Mouse (Mus musculus) spleen, adult 2 months (tissue): ENCODE results near the gene Timd2. TPM values are rescaled to one million over a fixed set of nuclear protein-coding genes. Genes with fewer than 3 reads are reported as not detected.
"Not testable (repeated sequence)": the region's sequence is repeated elsewhere in the genome, so short reads cannot be mapped to it uniquely, and the experiment has no call there.

Experiments
- DNase-seq, 2 experiments: peaks; one replicate each; pipeline versions ENCODE4 v3.0.0 to v3.0.0-alpha.2; 2012 to 2021; ENCODE audit warnings: low spot score in 2 of 2, low read depth in 1 of 2
- H3K27ac ChIP-seq: fragments of 200-500 bp; 2 replicates; pipeline ENCODE4 v1.5.1; 2012; ENCODE audit warnings: low read length, inconsistent platforms; ENCODE audit not compliant: insufficient read depth
- H3K27me3 ChIP-seq: fragments of 200-500 bp; 2 replicates; pipeline ENCODE4 v1.6.1; 2012; ENCODE audit warnings: mild to moderate bottlenecking, moderate library complexity, low read length, inconsistent platforms; ENCODE audit not compliant: control insufficient read depth, insufficient read depth
- H3K36me3 ChIP-seq: fragments of 200-500 bp; 2 replicates; pipeline ENCODE4 v1.6.1; 2012; ENCODE audit warnings: mild to moderate bottlenecking, low read length, inconsistent platforms; ENCODE audit not compliant: control insufficient read depth, insufficient read depth
- H3K4me1 ChIP-seq: fragments of 200-500 bp; 2 replicates; pipeline ENCODE4 v1.6.1; 2011; ENCODE audit warnings: inconsistent platforms; ENCODE audit not compliant: control insufficient read depth, insufficient read depth, insufficient read length
- H3K4me3 ChIP-seq: fragments of 200-500 bp; 2 replicates; pipeline ENCODE4 v1.5.1; 2011; ENCODE audit warnings: mild to moderate bottlenecking, inconsistent platforms; ENCODE audit not compliant: insufficient read depth, insufficient read length; ENCODE audit errors: extremely low read depth
- CTCF ChIP-seq: fragments of 200-500 bp; IDR thresholded peaks from 2 replicates; pipeline ENCODE4 v1.5.1; 2011; ENCODE audit warnings: mild to moderate bottlenecking, inconsistent platforms; ENCODE audit not compliant: insufficient read depth, insufficient read length, insufficient replicate concordance; ENCODE audit errors: extremely low read depth
- POLR2A ChIP-seq: fragments of 200-500 bp; IDR thresholded peaks from 2 replicates; pipeline ENCODE4 v1.6.1; 2011; ENCODE audit warnings: low read depth, low read length, inconsistent platforms
- WGBS: fragments of 180-500 bp; shearing (Covaris S2); methylation state at CpG from one replicate; pipeline ENCODE4 v1.1.7; 2018; 5-methylcytosine and 5-hydroxymethylcytosine counted together
- polyA plus RNA-seq: library from polyadenylated mRNA; depleted of rRNA; stranded (reverse); fragments of >200 nt; gene quantifications from 2 replicates; pipeline ENCODE4 v1.2.3, GENCODE M21; 2012

Timd2 gene
- polyA plus RNA-seq, 1 experiment = 0.74 TPM

- Histone ChIP-seq H3K36me3 (no peaks in the 10 kb centered on the region), H3K27ac (no peak overlapping the region), H3K27me3 (no peaks in the 10 kb centered on the region), H3K4me1 (peaks cover 2% of the 10 kb centered on the region; the same call in 1 of the 2 replicates), H3K4me3 (no peak overlapping the region)
- WGBS = 68% methylated on average over 5 of the region's 5 CpGs
- DNase-seq = no peak
- no peak for TF ChIP-seq CTCF
Measured at GRCm38 (mm10) chr11:46697433-46698277, 9.2 kb downstream of the Timd2 start.

- DNase-seq, H3K4me1 ChIP-seq, H3K4me3 ChIP-seq, H3K27me3 ChIP-seq, H3K36me3 ChIP-seq, H3K27ac ChIP-seq: not testable (repeated sequence)
- WGBS = 76% methylated on average over 2 of the region's 2 CpGs
Measured at GRCm38 (mm10) chr11:46695849-46696248, 11.0 kb downstream of the Timd2 start.

- Histone ChIP-seq H3K4me3 (no peak overlapping the region), H3K4me1 (no peaks in the 10 kb centered on the region), H3K27me3 (no peaks in the 10 kb centered on the region; the same call in 1 of the 2 replicates), H3K36me3 (no peaks in the 10 kb centered on the region), H3K27ac (no peak overlapping the region)
- TF ChIP-seq POLR2A (no peak), CTCF (no peak)
- DNase-seq = no peak
- WGBS = 92% methylated on average over 2 of the region's 2 CpGs
Measured at GRCm38 (mm10) chr11:46690136-46690535, 16.7 kb downstream of the Timd2 start.

GRCm38 (mm10) chr11:46683723-46684122 lies 23.1 kb downstream of the Timd2 start:
- Histone ChIP-seq H3K36me3 (no peaks in the 10 kb centered on the region), H3K27me3 (no peaks in the 10 kb centered on the region), H3K4me1 (no peaks in the 10 kb centered on the region), H3K27ac (no peak overlapping the region), H3K4me3 (no peak overlapping the region)
- TF ChIP-seq POLR2A = no peak
- TF ChIP-seq CTCF = no peak
- 69% methylated on average over 4 of the region's 4 CpGs for WGBS
- no peak for DNase-seq

GRCm38 (mm10) chr11:46682842-46683241 lies 24.0 kb downstream of the Timd2 start:
- no peaks in the 10 kb centered on the region for H3K36me3 ChIP-seq
- WGBS = 67% methylated on average over 1 of the region's 1 CpGs
- H3K4me3 ChIP-seq = no peak overlapping the region
- no peaks in the 10 kb centered on the region for H3K27me3 ChIP-seq
- H3K27ac ChIP-seq = no peak overlapping the region
- TF ChIP-seq CTCF (no peak), POLR2A (no peak)
- H3K4me1 ChIP-seq = no peaks in the 10 kb centered on the region
- no peak for DNase-seq

GRCm38 (mm10) chr11:46667938-46668337 lies 38.9 kb downstream of the Timd2 start:
- Histone ChIP-seq H3K27me3 (no peaks in the 10 kb centered on the region), H3K27ac (no peak overlapping the region), H3K36me3 (no peaks in the 10 kb centered on the region), H3K4me3 (no peak overlapping the region), H3K4me1 (no peaks in the 10 kb centered on the region)
- no peak for DNase-seq
- no peak for TF ChIP-seq CTCF
- no peak for TF ChIP-seq POLR2A
- WGBS = 62% methylated on average over 2 of the region's 2 CpGs

- Histone ChIP-seq H3K4me1 (no peaks in the 10 kb centered on the region), H3K36me3 (no peaks in the 10 kb centered on the region), H3K27ac (no peak overlapping the region), H3K4me3 (no peak overlapping the region), H3K27me3 (no peaks in the 10 kb centered on the region)
- no peak for DNase-seq
- TF ChIP-seq CTCF = no peak
- no peak for TF ChIP-seq POLR2A
- 90% methylated on average over 3 of the region's 3 CpGs for WGBS
Measured at GRCm38 (mm10) chr11:46667105-46667504, 39.8 kb downstream of the Timd2 start.
